Mouse (Mus musculus) kidney, adult 2 months (tissue): Measurements from ENCODE around the gene Adgrd1.

Experiments used
- CTCF ChIP-seq: fragments of 200-500 bp; conservative IDR thresholded peaks from 2 replicates; pipeline ENCODE4 v1.5.1; 2011; ENCODE audit warnings: low read depth, mild to moderate bottlenecking, control low read depth, low read length, moderate library complexity, mixed read lengths; ENCODE audit not compliant: insufficient read depth, insufficient read length
- POLR2A ChIP-seq: fragments of 200-500 bp; IDR thresholded peaks from one replicate; pipeline ENCODE4 v1.6.1; 2011; ENCODE audit warnings: low read depth, low read length, control low read depth

- TF ChIP-seq POLR2A (no peak), CTCF (no peak)
Observed at GRCm38 (mm10) chr5:129138576-129138975, 42.0 kb downstream of the Adgrd1 start.
